Mouse (Mus musculus): ENCODE data around the gene Gm42957.
A peak's percentile ranks its signal among the peaks of the same experiment; 100 is the strongest.
"Not testable (repeated sequence)": the region's sequence is repeated elsewhere in the genome, so short reads cannot be mapped to it uniquely, and the experiment has no call there.

The Gm42957 gene

DNA sequence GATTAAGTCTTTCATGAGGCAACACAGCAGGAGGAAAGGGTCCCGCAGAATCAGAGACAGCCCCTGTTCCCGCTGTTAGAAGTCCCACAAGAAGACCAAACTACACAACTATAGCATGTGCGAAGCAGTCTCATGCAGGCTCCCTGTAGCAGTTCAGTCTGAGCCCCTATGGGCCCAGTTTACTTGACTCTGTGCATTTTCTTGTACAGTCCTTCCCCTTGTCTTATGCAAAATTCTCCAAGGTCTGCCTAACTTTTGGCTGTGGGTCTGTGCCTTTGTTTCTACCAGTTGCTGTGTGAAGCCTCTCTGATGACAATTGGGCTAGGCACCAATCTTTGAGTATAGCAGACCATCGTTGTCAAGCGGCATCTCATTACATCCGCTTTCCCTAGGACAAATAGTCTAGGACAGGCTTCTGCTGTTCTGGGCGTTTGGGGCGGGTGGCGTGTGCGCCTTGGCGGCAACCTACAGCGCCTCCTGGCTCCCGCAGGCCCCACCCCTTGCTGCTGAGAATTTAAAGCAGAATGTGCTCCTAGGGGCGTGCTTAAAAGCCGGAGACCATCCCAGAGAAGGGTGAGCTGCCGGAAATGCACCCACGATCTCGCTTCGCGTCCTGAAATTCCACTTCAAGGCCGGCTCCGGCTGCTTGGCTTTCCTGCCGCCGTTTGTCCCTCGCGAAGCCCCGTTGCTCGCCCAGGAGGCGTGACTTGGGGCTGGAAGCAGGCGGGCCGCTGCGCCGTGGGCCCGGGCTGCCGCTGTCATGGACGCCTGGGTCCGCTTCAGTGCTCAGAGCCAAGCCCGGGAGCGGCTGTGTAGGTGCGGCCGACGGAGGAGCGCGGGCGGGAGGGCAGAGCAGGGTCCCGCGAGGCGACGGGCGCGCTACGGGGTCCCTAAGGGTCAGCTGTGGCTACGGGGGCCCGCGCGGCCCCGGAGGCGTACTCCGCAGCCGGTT, at the start of gene Gm42957, which contains the start of gene Pex11b:
Gene Gm42957 (plus strand): TSS at position 547 of the 952 bp plus-strand sequence.
Gene Pex11b (plus strand): TSS at position 449 of the 952 bp plus-strand sequence.
- peak; percentile 81 to 92 for DNase-seq (ENCODE audit: low spot score in 2 of 2)

DNA sequence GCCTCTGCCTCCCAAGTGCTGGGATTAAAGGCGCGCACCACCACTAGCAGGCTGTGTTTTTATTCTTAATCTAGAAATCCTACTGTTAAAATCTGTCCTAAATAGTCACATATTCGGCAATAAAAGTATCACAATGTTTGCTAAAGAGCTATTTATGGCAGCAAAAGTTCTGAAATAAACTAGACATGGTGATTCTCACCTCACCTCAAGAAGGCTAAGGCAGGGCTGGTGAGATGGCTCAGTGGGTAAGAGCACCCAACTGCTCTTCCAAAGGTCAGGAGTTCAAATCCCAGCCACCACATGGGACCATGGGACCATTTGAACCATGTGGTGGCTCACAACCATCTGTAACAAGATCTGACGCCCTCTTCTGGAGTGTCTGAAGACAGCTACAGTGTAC, 44.6 kb upstream of the Gm42957 start:
- DNase-seq (ENCODE audit: low spot score in 2 of 2): no peak

- DNase-seq (ENCODE audit: low spot score in 2 of 2): no peak
Measured at GRCm38 (mm10) chr3:96593374-96593773, 41.9 kb upstream of the Gm42957 start.

DNA sequence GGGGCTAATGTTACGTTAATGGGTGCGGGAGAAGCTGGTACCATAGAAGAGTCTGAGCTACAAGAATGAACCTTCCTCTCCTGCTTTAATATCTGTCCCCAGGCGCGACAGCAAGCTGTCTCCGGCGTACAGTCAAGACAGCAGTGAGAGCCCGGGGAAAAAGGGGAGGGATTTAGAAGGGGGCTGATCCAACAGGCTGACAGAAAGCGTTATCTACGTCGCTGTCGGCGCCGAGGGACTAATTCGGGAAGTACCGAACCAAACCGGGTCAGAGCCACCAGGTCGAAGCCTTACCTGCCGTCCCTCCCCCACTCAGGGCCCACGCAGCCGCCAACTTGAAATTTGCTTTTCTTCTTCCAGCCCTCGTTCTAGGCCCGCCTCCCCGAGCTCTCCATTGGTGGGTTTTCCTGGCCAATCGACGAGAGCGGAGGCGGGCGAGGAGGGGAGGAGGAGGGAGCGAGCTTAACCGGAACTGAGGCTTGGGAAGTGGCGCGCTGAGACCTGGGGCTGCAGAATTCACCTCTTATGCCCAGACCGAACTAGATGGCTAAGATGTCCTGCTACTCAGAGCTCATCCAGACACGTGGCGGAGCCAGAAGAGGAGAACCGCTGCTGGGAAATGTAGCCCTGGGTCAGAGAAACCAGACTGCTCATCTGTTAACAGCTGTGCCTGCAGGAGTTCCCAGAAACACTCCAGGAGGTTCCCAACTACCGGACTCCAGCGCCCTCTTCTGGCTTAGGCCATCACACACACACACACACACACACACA, 41.3 kb upstream of the Gm42957 start, which contains the start of gene Polr3gl:
Gene Polr3gl (minus strand): TSS at position 392 of the 771 bp plus-strand sequence.
- DNase-seq (ENCODE audit: low spot score in 2 of 2): peak; percentile 91 to 96

- no peak for DNase-seq (ENCODE audit: low spot score in 2 of 2)
Measured at GRCm38 (mm10) chr3:96594851-96595250, 40.4 kb upstream of the Gm42957 start.

DNA sequence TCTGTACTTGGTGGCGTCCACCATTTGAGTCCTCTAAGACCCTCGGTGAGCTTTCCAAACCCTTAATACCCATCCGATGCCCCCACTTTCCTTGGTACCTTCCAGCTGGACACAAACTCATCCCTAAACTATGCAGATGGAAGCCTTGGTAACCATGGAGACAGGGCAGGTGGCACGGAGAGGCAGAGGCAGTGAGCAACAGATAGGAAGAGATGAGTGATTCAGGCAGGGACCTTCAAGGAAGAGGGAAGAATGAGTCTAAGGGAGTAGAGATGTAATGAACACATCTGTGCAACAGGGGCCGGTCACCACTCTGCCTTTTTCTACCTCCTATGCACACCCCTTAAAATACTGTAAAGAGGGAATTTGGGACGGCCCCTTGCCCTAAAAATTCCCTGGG, 39.6 kb upstream of the Gm42957 start:
- no peak for DNase-seq (ENCODE audit: low spot score in 2 of 2)

- no peak for DNase-seq (ENCODE audit: low spot score in 2 of 2)
Measured at GRCm38 (mm10) chr3:96596228-96596707, 39.0 kb upstream of the Gm42957 start, which contains the start of gene Ankrd34a. TSS of gene Ankrd34a (plus strand) at chr3:96596636.

GRCm38 (mm10) chr3:96596855-96597254, 38.4 kb upstream of the Gm42957 start:
- DNase-seq (ENCODE audit: low spot score in 2 of 2): no peak

DNA sequence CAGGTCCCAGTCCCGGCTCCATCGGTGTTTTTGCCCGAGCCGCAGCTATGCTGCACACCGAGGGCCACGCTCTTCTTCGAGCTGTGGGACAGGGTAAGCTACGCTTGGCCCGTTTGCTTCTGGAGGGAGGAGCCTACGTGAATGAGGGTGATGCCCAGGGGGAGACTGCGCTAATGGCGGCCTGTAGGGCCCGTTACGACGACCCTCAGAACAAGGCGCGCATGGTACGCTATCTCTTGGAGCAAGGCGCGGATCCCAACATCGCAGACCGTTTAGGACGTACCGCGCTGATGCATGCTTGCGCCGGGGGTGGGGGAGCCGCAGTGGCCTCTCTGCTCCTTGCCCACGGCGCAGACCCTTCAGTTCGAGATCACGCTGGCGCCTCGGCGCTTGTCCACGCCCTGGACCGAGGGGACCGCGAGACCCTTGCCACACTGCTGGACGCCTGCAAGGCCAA, 37.8 kb upstream of the Gm42957 start:
- no peak for DNase-seq (ENCODE audit: low spot score in 2 of 2)

DNA sequence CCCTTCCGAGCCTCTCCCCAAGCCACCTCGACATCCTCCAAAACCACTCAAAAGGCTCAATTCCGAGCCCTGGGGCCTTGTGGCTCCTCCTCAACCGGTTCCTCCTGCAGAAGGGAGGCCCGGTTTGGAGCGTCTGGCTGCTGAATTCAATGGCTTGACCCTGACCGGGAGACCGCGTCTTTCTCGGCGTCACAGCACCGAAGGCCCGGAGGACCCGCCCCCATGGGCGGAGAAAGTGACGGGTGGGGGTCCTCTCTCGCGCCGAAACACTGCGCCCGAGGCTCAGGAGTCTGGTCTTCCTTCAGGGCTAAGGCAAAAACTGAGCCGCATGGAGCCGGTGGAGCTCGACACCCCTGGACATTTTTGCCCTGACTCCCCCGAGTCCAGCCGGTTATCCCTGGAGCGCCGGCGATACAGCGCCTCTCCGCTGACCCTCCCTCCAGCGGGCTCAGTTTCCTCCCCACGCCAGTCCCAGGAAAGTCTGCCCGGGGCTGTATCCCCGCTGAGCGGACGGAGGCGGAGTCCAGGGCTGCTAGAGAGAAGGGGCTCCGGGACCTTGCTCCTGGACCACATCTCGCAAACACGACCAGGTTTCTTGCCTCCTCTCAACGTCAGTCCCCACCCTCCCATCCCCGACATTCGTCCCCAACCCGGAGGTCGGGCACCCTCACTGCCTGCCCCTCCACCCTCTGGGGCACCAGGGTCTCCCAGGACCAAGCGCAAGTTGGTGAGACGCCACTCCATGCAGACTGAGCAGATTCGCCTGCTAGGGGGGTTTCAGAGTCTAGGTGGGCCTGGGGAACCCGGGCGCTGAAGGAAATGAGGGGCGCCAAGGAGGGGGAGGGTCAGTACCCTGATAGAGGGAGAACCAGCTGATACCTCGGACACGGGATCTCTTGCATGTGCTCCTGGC, 36.9 kb upstream of the Gm42957 start:
- DNase-seq (ENCODE audit: low spot score in 2 of 2): no peak

GRCm38 (mm10) chr3:96599069-96599393, 36.2 kb upstream of the Gm42957 start:
- DNase-seq (ENCODE audit: low spot score in 2 of 2): no peak

- DNase-seq (ENCODE audit: low spot score in 2 of 2): no peak
Measured at GRCm38 (mm10) chr3:96599411-96599810, 35.9 kb upstream of the Gm42957 start.

DNA sequence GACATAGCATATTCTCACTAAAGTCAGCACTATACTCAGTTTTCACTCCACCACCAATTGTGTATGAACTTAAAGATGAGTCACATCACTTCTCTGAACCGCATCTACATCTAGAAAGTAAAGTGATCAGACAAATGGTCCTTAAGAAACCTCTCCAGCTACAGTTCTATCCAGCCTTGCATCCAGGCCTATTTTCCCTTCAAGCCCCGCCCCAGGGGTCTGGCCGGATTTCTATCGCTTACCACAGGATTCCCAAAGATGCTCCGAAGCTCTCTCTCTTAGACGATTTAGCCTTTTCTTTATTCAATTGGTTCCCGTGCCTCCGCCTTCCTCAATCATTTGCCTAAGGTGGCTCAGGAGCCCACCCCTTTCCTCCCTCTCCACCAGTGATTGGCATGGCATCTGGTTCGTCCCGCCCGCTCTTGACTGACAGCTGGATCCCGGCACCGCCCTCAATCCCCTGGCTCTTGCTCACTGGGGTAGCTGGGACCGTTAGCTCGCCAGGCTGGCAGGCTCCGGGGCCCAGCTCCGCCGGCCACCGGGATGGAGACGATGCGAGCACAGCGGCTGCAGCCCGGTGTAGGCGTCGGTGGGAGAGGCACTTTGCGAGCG, 34.5 kb upstream of the Gm42957 start, which contains the start of gene Lix1l:
Gene Lix1l (plus strand): TSS at position 511 of the 612 bp plus-strand sequence.
- peak; percentile 75 to 83 for DNase-seq (ENCODE audit: low spot score in 2 of 2)

GRCm38 (mm10) chr3:96601251-96601787, 34.0 kb upstream of the Gm42957 start:
- DNase-seq (ENCODE audit: low spot score in 2 of 2): no peak

DNA sequence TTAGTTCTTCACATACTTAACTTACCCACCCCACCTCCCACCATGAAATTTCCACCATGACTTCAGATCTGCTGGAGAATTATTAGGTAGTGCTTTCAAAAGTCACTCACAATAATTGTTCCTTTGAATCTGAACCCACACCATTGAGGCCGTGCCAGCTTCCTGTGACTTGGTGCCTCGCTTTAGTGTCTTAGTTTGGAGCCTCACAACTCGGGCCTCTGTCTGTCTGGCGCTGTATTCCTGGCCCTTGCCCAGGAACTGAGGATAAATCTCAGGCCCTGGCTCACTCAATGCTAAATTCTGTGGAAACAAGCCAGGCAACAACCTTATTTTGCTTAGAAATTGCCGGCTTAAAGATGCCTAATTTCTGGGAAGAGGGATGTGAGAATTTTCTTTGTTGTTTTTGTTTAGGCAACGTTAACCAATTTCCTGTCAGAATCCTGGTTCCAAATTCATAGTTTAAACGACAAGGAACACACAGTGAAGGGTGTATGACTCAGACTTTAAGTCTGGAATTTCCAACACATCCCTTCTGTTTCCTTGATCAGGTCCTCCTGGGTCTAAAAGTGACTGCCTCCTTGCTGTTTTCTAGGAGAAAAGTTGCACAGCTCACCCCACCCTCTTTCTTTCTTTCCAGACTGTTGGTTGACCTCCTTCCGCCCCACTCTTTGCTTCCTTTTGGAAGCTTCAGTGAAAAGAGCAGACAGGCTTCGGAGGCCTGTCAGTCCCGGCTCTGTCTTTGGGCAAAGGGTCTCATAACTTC, 33.2 kb upstream of the Gm42957 start:
- DNase-seq (ENCODE audit: low spot score in 2 of 2): no peak

DNA sequence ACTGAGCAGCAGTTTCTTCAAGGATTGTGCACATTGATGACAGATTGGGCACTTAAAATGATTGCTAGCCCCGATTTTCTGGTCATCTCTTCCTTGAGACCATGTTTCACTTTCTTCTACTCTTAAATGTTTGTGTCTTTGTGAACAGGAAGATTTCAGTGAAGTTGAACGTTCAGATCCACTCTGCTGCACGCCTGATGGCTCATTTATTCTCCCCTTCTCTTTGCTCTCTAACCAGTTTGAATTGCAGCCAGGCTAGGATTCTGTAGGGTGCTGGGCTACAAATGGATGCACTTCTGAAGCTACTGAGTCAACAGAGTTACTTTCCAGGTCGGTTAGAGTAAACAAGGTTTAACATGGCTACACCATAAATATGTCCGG, 32.6 kb upstream of the Gm42957 start:
- no peak for DNase-seq (ENCODE audit: low spot score in 2 of 2)

- DNase-seq (ENCODE audit: low spot score in 2 of 2): no peak
Measured at GRCm38 (mm10) chr3:96603311-96603710, 32.0 kb upstream of the Gm42957 start.

- not testable (repeated sequence) for DNase-seq (ENCODE audit: low spot score in 2 of 2)
Measured at GRCm38 (mm10) chr3:96606007-96606406, 29.3 kb upstream of the Gm42957 start.

- DNase-seq (ENCODE audit: low spot score in 2 of 2): no peak
Measured at GRCm38 (mm10) chr3:96606618-96607017, 28.7 kb upstream of the Gm42957 start.

GRCm38 (mm10) chr3:96617941-96618340, 17.3 kb upstream of the Gm42957 start:
- no peak for DNase-seq (ENCODE audit: low spot score in 2 of 2)

All from spleen, postnatal 4 days (tissue).